Mouse (Mus musculus): Measurements from ENCODE around the gene Phf10. TPM values are rescaled to one million over a fixed set of nuclear protein-coding genes. Genes with fewer than 3 reads are reported as not detected.
"Not testable (repeated sequence)": the region's sequence is repeated elsewhere in the genome, so short reads cannot be mapped to it uniquely, and the experiment has no call there.

Gene Phf10
- polyA plus RNA-seq, 1 experiment from 2014 or later: 21.3 TPM

GRCm38 (mm10) chr17:14909331-14909730, 51.7 kb downstream of the Phf10 start:
- no peak for ATAC-seq (ENCODE audit: low read depth)
- no peaks in the 10 kb centered on the region for H3K36me3 ChIP-seq (ENCODE audit: control insufficient read depth, insufficient read depth, low read length)
- no peaks in the 10 kb centered on the region for H3K27me3 ChIP-seq (ENCODE audit: control insufficient read depth, insufficient read depth, low read length)
- no peak overlapping the region for H3K4me2 ChIP-seq (ENCODE audit: low read depth, low read length)
- 91% methylated on average over 5 of the region's 5 CpGs for WGBS
- no peak overlapping the region for H3K4me3 ChIP-seq (ENCODE audit: low read depth, low read length)
- no peaks in the 10 kb centered on the region for H3K9me3 ChIP-seq (ENCODE audit: control insufficient read depth, low read length)
- H3K9ac ChIP-seq (replicated peaks; ENCODE audit: low read depth, low read length): no peak overlapping the region
- no peak overlapping the region for H3K27ac ChIP-seq (ENCODE audit: low read depth, low read length)
- no peaks in the 10 kb centered on the region for H3K4me1 ChIP-seq (ENCODE audit: control insufficient read depth, insufficient read depth, low read length)

DNA sequence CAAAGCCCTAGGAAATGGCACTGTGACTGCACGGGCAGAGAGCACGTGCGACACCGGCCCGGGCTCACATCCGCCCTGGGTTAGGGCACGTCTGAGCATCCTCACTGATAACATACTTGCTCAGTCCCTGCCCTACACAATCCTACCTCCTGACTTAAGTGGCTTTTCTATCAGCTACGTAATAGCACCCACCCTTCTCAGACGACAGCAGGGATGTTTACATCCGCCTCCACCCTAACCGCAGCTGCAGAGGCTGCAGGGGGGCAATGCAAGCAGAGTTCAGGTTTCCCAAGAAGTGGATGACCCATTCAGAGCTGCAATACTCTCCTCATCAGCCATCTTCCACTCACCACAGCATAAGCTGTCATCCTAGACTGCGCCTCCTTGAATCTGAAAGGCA, 53.9 kb downstream of the Phf10 start:
- Histone ChIP-seq H3K9me3 (ENCODE audit: control insufficient read depth, low read length) (no peaks in the 10 kb centered on the region), H3K9ac (replicated peaks; ENCODE audit: low read depth, low read length) (no peak overlapping the region), H3K27ac (ENCODE audit: low read depth, low read length) (no peak overlapping the region), H3K4me3 (ENCODE audit: low read depth, low read length) (no peak overlapping the region), H3K36me3 (ENCODE audit: control insufficient read depth, insufficient read depth, low read length) (no peaks in the 10 kb centered on the region), H3K4me2 (ENCODE audit: low read depth, low read length) (no peak overlapping the region), H3K27me3 (ENCODE audit: control insufficient read depth, insufficient read depth, low read length) (no peaks in the 10 kb centered on the region), H3K4me1 (ENCODE audit: control insufficient read depth, insufficient read depth, low read length) (no peaks in the 10 kb centered on the region)
- ATAC-seq (ENCODE audit: low read depth): no peak
- 81% methylated on average over 12 of the region's 12 CpGs for WGBS

DNA sequence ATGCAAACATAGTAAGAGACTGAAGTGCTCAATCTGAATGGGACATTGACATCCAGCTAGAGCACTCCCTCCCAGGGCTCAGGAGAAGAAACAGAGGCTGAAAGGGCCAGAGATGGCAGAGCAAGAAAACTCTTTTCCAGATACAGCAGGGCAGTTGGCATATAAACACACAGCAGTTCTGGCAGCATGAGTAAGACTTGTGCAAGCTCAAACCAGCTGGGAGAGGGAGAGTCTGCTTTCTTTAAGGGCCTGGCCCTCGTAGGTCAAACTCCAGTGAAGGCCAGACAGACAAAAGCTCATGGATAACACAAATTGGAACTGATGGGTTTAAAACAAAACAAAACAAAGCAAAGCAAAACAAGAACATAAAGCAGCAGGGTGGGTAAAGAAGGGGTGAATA, 54.5 kb downstream of the Phf10 start:
- no peak overlapping the region for H3K4me2 ChIP-seq (ENCODE audit: low read depth, low read length)
- 42% methylated on average over 1 of the region's 1 CpGs for WGBS
- no peak for ATAC-seq (ENCODE audit: low read depth)
- no peak overlapping the region for H3K4me3 ChIP-seq (ENCODE audit: low read depth, low read length)
- no peaks in the 10 kb centered on the region for H3K9me3 ChIP-seq (ENCODE audit: control insufficient read depth, low read length)
- H3K9ac ChIP-seq (replicated peaks; ENCODE audit: low read depth, low read length): no peak overlapping the region
- no peaks in the 10 kb centered on the region for H3K27me3 ChIP-seq (ENCODE audit: control insufficient read depth, insufficient read depth, low read length)
- no peaks in the 10 kb centered on the region for H3K4me1 ChIP-seq (ENCODE audit: control insufficient read depth, insufficient read depth, low read length)
- no peaks in the 10 kb centered on the region for H3K36me3 ChIP-seq (ENCODE audit: control insufficient read depth, insufficient read depth, low read length)
- no peak overlapping the region for H3K27ac ChIP-seq (ENCODE audit: low read depth, low read length)

DNA sequence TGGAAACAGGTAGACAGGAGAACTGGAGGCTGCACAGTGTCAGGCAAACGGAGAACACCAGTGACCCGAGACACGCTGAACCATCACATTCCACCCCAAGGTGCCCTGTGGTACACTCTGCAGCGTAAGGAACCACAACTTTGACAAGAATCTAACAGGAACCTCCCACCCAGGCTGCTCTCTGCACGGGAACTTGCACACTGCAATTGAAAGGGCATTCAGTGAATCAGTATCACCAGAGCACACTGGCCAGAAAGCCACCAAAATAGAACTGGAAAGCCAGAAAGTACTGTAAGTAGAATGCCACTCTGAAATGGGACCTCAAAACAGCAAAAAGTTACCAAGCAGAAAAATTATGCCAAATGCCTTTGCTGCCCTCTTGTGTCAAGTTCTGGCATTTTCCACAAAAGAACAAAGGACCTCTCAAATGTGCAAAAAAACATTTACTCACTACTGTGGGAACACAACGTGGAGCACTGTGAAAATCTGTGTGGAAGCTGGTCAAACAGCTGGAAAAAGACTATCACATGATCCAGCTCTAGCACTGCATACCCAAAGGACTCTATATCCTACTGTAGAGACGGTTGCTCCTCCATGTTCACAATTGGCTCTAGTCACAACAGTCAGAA, 56.3 kb downstream of the Phf10 start:
- H3K9me3 ChIP-seq (ENCODE audit: control insufficient read depth, low read length): no peaks in the 10 kb centered on the region
- no peaks in the 10 kb centered on the region for H3K27me3 ChIP-seq (ENCODE audit: control insufficient read depth, insufficient read depth, low read length)
- no peak overlapping the region for H3K9ac ChIP-seq (replicated peaks; ENCODE audit: low read depth, low read length)
- H3K36me3 ChIP-seq (ENCODE audit: control insufficient read depth, insufficient read depth, low read length): no peaks in the 10 kb centered on the region
- ATAC-seq (ENCODE audit: low read depth): peak; percentile 75
- H3K4me3 ChIP-seq (ENCODE audit: low read depth, low read length): no peak overlapping the region
- no peak overlapping the region for H3K27ac ChIP-seq (ENCODE audit: low read depth, low read length)
- 55% methylated on average over 7 of the region's 7 CpGs for WGBS
- no peak overlapping the region for H3K4me2 ChIP-seq (ENCODE audit: low read depth, low read length)
- H3K4me1 ChIP-seq (ENCODE audit: control insufficient read depth, insufficient read depth, low read length): no peaks in the 10 kb centered on the region

- no peaks in the 10 kb centered on the region for H3K36me3 ChIP-seq (ENCODE audit: control insufficient read depth, insufficient read depth, low read length)
- 89% methylated on average over 6 of the region's 6 CpGs for WGBS
- ATAC-seq (ENCODE audit: low read depth): no peak
- no peak overlapping the region for H3K4me3 ChIP-seq (ENCODE audit: low read depth, low read length)
- H3K9me3 ChIP-seq (ENCODE audit: control insufficient read depth, low read length): no peaks in the 10 kb centered on the region
- H3K9ac ChIP-seq (replicated peaks; ENCODE audit: low read depth, low read length): no peak overlapping the region
- H3K27ac ChIP-seq (ENCODE audit: low read depth, low read length): no peak overlapping the region
- no peaks in the 10 kb centered on the region for H3K4me1 ChIP-seq (ENCODE audit: control insufficient read depth, insufficient read depth, low read length)
- no peaks in the 10 kb centered on the region for H3K27me3 ChIP-seq (ENCODE audit: control insufficient read depth, insufficient read depth, low read length)
- H3K4me2 ChIP-seq (ENCODE audit: low read depth, low read length): no peak overlapping the region
Measured at GRCm38 (mm10) chr17:14904206-14904605, 56.9 kb downstream of the Phf10 start.

DNA sequence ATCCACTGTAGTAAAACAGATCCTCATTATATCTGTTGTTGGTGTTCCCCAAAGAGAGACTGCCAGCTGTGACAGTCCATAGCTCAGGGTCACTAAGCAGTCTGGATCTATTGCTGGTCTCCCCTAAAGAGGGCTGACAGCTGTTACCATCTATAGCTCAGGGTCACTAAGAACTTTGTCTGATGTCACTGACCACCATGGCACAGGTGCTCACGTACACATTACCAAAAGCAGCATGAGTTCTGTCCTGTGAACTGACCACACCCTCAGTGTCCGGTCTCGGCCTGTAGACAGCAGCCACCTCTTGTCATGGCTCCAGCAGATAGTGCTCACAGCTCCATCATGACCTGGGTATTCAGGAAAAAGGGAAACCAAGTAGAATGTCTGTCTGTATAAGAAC, 57.9 kb downstream of the Phf10 start:
- no peak for ATAC-seq (ENCODE audit: low read depth)
- WGBS: 84% methylated on average over 3 of the region's 3 CpGs

GRCm38 (mm10) chr17:14898972-14899371, 62.1 kb downstream of the Phf10 start:
- no peak for ATAC-seq (ENCODE audit: low read depth)
- Histone ChIP-seq H3K27me3 (ENCODE audit: control insufficient read depth, insufficient read depth, low read length) (no peaks in the 10 kb centered on the region), H3K4me2 (ENCODE audit: low read depth, low read length) (no peak overlapping the region), H3K36me3 (ENCODE audit: control insufficient read depth, insufficient read depth, low read length) (no peaks in the 10 kb centered on the region), H3K4me3 (ENCODE audit: low read depth, low read length) (no peak overlapping the region), H3K27ac (ENCODE audit: low read depth, low read length) (no peak overlapping the region), H3K9me3 (ENCODE audit: control insufficient read depth, low read length) (no peaks in the 10 kb centered on the region), H3K9ac (replicated peaks; ENCODE audit: low read depth, low read length) (no peak overlapping the region), H3K4me1 (ENCODE audit: control insufficient read depth, insufficient read depth, low read length) (no peaks in the 10 kb centered on the region)
- 85% methylated on average over 1 of the region's 1 CpGs for WGBS

More for the DNA sequence above, 57.9 kb downstream of the Phf10 start:
- Histone ChIP-seq H3K4me3 (ENCODE audit: low read depth, low read length) (no peak overlapping the region), H3K9me3 (ENCODE audit: control insufficient read depth, low read length) (no peaks in the 10 kb centered on the region), H3K9ac (replicated peaks; ENCODE audit: low read depth, low read length) (no peak overlapping the region), H3K36me3 (ENCODE audit: control insufficient read depth, insufficient read depth, low read length) (no peaks in the 10 kb centered on the region), H3K27me3 (ENCODE audit: control insufficient read depth, insufficient read depth, low read length) (no peaks in the 10 kb centered on the region), H3K27ac (ENCODE audit: low read depth, low read length) (no peak overlapping the region), H3K4me1 (ENCODE audit: control insufficient read depth, insufficient read depth, low read length) (no peaks in the 10 kb centered on the region), H3K4me2 (ENCODE audit: low read depth, low read length) (no peak overlapping the region)

DNA sequence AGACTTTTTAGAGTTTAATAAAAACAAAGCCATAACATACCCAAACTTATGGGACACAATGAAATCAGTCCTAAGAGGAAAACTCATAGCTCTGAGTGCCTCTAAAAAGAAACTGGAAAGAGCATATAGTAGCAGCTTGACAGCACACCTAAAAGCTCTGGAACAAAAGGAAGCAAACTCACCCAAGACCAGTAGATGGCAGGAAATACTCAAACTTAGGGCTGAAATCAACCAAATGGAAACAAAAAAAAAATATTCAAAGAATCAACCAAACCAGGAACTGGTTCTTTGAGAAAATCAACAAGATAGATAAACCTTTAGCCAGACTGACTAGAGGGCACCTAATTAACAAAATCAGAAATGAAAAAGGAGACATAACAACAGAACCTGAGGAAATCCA, 66.0 kb downstream of the Phf10 start:
- H3K4me1 ChIP-seq (ENCODE audit: control insufficient read depth, insufficient read depth, low read length); H3K9me3 ChIP-seq (ENCODE audit: control insufficient read depth, low read length); H3K4me3 ChIP-seq (ENCODE audit: low read depth, low read length); H3K9ac ChIP-seq (replicated peaks; ENCODE audit: low read depth, low read length); H3K27me3 ChIP-seq (ENCODE audit: control insufficient read depth, insufficient read depth, low read length); H3K27ac ChIP-seq (ENCODE audit: low read depth, low read length); ATAC-seq (ENCODE audit: low read depth); H3K4me2 ChIP-seq (ENCODE audit: low read depth, low read length); H3K36me3 ChIP-seq (ENCODE audit: control insufficient read depth, insufficient read depth, low read length): not testable (repeated sequence)
